Mouse (Mus musculus) urinary bladder, postnatal 14 days (tissue): Measurements from ENCODE around the gene Chd1l.

Experiments
- DNase-seq: peaks from one replicate; pipeline ENCODE4 v3.0.0; 2021; ENCODE audit warnings: low spot score

Chd1l gene

DNA sequence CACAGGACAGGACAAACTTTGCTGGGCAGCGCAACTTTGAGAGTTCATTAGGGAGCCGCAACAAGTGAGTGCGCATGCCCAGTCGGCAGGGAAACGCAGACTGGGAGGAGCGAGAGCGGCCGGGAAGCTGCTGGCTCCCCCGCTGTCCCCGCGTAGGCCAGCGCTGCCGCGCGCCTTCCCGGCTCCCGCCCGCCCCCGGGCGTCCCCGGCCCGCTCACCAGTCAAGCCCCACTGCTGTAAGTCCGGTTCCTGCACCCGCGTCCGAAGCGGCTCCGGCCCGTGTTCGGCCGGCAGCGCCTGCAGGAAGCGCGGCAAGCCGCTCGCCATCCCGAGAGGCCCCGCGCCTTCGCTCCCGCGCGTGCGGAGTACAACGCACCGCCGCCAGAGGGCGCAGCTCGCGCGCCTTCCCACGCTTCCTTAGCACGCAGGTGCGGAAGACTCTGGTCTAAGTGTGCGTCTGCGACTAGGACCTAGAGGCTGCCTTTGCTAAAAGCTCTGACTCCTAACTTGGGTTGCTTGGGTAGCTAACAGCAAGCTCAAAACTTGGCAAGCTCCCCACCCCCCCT is at the start of gene Chd1l:
TSS of gene Chd1l (minus strand) at position 359 of the 566 bp plus-strand sequence.
- DNase-seq: peak; percentile 91

DNA sequence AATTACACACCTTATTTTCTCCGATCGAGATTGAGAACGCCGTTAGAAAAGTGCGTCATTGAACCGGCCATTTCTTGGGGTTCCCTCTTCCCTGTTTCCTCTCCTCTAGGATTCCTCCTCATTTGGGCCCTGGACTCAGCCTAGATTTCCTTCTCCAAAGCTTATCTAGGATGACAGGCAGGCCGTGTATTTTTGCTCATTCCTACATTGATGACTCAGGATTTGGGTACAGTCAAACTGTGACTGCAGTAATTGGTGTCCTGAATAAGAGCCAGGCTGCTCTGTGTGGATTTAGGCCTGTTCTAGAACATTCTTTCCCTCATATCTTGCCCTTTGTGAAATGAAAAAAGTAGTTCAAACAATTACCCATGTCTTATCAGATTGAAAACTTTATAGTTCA is 49.7 kb upstream of the Chd1l start:
- peak; percentile 24 for DNase-seq

DNA sequence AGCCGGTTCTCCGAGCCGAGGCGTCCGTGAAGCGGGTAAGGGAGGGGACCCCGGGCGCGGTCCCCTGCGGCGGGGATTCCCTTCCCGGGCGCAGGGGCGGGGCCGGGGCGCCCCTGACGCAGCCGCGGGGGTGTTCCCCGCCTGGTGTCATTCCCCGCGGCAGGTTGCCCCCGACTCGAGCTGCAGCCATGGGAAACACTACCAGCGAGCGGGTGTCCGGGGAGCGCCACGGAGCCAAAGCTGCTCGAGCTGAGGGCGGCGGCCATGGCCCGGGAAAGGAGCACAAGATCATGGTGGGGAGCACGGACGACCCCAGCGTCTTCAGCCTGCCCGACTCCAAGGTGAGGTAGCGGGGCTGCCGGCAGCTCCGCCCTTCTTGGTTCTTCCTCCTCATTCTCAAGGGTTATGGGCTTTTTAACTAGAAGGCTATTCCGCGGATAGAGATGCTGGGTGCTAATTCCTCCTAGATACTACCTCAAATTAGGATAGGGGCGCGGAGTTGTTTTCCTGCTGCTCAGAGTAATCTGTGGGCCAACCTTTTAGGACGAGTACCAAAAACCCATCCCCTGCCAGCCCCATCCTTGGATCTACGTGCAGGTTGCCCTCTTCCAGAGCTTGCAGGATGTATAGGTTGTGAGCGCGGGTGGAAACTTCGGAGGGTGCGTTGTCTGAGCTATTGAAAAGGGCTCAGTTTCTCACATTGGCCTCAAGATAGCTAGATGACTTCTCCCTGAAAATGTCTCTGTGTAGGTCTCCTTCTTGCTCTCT is 48.6 kb upstream of the Chd1l start:
- DNase-seq: no peak

DNA sequence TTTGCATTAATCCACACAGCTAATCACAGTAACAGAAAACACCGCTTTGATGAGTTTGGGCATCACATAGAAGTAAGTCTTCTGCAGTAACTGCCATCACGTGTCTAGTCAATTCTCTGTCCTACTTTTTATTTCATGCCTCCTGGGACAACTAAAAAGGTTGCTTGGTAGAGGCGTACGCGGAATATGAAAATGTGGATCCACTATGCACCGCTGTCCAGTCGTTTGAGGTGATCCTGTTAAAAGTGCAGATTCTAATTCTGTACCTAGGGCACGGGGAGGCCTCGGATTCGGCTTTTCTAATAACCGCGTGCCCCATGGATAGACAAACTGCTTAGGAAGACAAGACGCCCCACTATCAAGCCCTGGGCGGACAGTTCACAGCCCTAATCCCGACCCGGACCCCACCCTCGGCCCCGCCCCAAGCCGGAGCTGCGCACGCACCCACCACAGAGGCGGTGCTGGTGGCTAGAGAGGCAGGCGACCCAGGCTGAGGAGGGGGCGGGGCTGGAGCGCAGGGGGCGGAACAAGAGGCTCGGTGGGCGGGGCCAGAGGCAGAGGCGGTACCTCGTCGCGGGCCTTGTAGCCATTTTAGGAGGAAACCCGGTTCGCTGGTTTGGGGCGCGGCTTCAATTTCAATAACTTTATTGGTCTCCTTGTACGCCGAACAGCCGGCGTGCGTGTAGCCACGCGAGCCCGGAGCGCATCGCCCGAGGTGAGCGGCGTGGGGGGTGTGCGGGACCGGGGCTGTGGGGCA is 47.8 kb upstream of the Chd1l start, which contains the start of gene Prkab2:
TSS of gene Prkab2 (plus strand) at position 539 of the 757 bp plus-strand sequence.
- DNase-seq: peak; percentile 99

DNA sequence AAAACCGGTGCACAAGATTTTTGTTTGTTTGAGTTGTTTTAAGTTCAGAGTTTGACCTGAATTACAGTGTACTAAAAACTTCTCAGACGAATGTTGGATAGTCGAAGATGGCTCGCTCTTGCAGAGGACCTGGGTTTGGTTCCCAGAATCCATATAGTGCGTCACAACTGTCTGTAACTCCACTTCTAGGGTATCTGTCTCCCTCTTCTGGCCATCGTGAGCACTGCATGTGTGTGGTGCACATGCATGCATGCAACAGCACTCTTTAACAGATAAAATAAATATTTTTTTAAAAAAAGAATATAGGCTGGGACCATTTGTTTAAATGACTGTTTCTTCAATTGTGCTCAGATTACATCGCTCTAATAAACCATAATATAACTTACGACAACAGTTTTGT is 44.9 kb upstream of the Chd1l start:
- DNase-seq: peak; percentile 58

DNA sequence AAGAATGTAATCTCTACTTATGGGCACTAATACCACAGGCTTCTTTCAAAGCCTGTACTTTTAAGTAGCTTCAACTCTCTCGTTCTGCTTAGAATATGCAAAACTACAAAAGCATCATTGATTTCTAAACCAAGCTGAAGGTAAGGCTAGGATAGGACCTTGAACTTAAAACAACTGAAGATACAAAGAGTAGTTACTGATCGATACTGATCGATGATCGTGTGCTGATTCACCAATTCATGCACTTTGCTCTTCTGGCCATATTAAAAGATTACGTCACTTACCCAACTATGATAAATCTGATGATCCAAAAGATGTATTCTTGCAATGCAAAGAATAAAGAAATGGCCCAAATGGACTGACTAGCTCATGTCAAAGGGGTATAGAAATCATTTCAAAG is 43.8 kb upstream of the Chd1l start:
- DNase-seq: no peak

DNA sequence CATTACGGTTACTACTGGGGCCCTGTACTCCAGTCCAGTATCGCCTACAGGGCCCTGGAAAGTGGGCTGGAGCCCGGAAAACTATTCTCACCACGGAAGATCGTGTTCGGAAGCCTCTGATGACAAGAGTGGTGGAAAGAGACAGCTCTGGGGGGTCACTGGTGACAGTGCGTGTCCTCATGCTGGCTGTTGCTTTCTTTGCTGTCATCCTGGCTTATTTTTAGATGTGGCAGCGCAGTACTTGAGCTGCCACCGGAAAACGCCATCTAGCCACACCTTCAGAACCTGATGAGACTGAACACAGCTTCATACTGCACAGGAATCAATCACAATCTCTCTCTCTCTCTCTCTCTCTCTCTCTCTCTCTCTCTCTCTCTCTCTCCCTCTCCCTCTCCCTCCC is 41.6 kb upstream of the Chd1l start:
- no peak for DNase-seq

DNA sequence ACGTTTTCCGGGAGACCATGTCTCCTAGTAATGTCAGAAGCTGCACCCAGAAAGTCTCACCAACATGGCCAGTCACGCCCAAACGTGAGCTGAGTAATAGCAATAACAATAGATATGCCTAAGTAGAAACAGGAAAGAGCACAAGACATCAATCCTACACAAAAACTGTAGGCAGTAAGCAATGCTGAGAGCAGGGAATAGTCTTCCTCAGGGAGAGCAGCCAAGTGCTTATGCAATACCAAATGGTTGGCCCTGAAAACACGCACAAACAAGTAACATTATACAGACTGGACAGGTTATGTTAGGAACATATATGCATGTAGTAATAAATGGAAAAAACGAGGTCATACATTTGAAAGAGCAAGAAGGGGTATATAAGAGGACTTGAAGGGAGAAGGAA is 39.5 kb upstream of the Chd1l start:
- DNase-seq: no peak

DNA sequence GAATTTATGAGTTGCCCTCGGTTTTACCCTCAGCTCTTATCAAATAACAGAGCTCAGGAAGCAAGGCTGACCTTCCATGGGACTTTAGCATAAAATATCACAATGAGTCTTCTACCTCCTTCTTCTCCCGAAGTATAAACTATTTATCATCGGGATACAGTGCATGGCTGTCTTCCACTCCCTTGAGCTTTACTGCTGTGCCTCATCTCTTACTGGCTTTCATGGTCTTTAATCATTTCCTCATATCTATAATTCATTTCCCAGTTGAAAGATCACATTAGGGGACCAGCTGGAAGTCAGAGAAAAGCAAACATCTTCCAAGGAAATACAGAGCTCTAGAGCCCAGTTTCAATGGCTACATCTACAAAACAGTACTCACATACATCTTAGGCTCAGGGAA is 39.0 kb upstream of the Chd1l start:
- no peak for DNase-seq

DNA sequence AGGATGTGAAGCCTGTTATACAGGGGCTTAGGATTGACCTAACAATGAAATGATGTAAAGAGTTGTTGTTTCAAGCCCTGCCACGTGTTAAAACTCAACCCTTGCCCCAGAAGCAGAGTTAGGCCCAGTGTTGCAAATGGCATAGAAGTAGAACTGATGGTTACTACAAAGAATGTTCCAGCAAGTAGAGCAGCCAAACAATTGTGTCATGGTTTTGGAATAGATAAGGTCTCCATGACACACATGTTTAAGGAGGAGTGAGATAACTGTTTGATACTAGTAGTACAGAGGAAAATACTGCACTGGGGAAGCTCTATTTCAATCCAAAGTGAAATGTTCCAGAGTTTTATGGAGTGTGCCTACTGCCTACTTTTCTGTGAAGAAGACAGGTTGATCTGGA is 38.5 kb upstream of the Chd1l start:
- no peak for DNase-seq

DNA sequence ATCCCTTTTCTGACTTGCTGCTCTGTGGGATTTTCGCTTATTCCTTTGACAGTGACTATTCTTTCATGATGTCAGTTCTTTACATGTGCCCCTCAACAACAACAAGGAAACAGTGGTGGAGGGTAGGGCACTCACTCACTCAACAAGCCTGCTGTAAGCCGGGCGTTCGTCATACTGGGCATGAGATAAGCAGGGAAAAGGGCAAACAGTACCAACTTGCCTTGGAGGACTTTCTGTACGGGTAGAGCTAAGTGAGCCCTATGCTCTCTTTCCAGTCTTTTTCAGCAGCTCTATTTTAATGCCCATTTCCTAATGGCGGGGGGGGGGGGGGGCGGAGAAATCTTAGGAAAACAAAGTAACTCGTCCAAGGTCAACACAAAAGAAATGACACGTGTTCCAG is 32.0 kb upstream of the Chd1l start:
- DNase-seq: no peak

DNA sequence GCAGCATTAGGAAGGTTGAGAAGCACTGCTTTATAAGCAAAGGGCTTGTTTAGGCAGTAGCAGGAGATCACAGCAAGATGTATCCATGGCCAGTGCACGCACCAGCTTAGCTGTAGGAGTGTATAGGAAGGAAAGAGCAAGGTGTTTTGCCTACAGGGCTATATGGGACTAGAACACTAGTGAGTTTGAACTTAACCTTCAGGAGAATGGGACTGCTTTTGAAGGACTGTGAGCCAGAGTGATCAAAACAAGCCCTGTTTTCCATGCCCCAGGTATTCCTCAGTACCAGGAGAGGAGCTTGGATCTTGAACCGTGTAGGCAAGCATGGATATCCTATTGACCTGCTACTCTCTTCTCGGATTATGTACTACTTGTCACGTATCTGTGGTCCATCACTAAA is 31.4 kb upstream of the Chd1l start:
- DNase-seq: no peak

DNA sequence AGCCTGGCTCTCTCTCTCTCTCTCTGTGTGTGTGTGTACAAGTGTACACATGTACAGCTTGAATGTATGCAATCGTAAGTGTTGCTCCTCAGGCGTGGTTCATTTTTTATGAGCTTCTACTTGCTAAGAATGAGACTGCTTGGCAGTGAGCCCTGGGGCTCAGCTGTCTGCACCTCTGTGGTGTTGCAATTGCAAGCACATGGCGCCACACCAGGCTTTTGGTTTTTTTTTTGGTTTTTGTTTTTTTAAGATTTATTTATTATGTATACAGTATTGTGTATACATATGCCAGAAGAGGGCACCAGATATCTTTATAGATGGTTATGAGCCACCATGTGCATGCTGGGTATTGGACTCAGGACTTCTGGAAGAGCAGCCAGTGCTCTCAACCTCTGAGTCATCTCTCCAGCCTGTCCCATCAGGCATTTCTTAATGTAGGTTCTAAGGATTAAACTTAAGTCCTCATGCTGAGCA is 24.3 kb upstream of the Chd1l start:
- DNase-seq: peak; percentile 87

DNA sequence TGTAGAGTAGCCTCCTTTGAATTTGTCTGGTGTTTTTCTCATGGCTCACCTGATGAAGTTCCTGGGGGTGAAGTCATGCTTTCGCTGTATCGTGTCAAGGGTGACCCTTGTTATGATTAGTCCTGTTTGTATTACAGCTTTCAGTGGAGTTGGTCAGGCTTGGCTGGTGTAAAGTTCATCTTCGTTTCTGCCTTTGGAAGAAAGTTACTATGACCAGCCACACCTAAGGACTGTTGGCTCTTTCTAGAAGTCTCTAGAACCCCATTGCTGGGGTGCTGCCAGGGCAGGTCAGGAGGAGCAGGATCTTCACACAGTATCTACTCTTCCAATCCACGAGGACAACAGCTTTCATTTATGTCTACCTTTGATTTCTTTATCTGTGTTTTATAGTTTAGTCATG is 23.5 kb upstream of the Chd1l start:
- DNase-seq: no peak

DNA sequence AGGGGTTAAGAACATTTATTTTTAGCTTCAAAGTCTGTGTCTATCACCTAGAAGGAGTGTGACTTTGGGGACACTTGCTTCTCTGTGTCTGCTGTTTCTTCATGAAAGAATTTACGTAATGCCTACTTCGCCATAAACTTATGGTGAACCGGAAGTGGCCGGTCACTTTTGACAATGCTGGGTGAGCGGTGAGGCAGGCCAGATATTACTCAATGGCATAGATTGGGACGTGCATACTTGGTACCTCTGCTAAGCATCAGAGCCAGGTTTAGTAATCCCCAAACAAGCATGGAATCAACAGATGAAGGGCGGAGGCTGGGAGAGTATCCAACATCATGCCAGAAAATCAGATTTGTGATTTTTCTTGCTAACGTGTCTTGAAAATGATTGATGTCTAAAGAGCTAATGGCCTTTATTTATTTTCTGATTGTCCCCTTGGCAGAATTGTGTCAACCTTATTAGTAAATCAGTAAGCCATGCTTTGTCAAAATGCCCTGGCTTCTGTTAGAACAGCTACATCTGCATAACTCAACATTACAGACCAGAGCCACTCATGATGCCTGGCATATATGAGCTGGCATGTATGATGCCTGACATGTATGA is 21.4 kb upstream of the Chd1l start:
- no peak for DNase-seq

DNA sequence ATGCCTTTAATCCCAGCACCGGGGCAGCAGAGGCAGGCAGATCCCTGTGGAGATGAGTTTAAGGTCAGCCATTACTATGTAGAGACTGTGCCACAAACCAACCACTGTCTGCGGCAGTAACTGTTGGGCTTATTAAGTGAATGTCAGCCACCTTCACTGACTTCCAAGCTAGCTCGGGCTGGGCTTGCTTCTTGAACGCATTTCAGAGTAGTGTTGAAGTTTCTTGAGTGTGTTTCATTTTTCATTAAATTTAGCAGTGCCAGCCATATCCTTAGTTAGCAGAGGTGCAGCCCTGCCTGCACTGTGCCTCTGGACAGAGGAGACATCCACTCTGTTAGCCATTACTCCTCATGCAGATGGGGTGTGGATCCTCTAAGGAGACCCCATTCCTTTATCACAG is 20.7 kb upstream of the Chd1l start:
- no peak for DNase-seq

DNA sequence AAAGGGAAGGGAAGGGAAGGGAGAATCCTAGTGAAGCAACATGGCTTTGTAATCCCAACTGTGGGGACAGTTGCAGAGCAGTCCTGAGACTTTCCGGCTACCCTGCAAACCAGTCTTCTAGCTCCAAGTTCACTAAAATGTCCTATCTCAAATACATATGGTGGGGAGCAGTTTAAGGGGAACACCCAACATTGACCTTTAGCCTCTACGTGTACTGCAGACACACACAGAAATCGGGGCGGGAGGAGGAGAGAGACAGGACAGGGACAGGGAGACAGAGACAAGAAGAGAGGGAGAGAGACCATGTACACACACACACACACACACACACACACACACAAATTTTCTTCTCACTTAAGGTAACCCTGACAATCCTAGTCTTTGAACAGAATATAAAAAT is 19.9 kb upstream of the Chd1l start:
- DNase-seq: no peak

DNA sequence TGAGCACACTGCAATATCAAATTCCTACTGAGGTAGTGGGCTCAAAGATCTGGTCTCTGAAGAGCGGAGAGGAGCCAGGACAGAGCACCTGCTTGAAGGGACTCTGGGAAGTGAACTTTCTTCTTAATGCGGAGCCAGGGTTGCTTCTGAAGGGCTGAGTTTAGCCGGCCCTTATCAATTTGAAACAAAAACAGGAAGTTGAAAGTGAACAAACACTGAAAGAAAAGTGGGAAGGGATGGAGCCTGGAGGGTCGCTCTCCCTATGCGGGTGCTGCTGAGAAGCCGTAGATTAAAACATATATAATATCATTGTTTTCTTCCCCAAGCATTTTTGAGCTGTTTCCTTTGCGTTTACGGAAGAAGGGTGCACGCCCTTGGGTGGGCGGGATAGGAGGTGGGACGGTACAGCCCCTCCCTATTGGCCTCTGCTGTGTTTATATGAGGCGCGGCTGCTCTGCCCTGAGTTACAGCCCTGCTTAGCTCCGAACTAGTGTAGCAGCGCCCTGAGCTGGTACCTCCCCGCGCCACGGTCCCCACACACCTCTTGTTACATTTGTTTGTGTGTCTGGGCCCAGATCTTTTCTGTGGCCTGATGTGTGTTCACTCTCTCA is 18.5 kb upstream of the Chd1l start, which contains the start of gene Fmo5:
TSS of gene Fmo5 (plus strand) at position 414 of the 611 bp plus-strand sequence.
- peak; percentile 82 for DNase-seq

DNA sequence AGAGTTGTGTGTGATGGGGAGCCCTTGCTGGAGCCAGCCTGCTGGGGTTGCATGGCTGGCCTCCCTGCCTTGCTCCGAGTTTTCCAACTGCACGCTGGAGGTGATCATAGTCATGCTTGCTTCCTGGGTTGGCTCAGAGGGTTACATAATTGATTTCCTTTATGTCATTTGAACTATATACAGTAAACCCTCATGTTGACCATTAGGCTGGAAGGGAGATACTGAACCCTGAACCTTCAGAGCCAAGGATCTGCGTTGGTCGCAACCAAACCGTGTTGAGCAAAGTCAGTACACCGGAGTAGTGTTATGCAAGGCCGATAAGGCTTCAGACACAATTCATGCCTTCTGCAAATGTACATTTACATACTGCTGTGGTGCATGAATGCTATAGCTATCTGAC is 17.9 kb upstream of the Chd1l start:
- DNase-seq: no peak

DNA sequence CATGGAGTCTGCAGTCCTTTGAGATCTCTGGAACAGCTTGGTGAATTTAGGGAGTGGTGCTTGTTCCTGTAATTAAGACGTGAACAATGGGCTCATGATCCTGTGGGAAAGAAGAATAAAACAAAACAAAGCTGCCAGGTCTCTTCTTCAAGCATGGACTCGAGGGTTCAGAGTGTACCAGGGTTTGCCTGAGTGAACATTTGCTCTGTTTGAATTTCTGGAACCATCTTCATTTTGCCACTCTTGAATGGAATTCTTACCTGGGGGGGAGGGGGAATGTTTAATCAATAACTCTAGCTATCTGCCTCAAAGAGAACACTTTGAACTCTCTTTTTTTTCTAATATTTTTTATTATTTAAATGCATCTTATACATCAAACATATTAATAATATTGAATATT is 14.6 kb upstream of the Chd1l start:
- DNase-seq: no peak

DNA sequence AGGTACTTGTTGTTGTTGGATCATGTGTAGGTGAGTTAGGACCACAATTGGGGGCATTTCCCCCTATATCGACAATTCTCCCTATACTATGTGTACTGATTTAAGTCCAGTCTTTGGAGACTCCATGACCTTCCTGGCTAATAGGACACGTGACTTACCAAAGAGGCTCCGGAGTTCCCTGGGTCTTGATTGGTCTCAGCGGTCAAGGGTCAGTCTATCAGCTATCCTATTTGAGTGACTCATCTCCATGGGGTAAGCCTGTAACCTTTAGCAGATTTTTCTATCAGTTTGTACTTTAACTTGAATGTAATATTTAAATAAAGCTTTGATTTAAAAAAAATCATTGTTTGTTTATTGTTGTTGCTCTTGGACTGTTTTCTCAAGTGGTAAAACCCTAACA is 10.7 kb upstream of the Chd1l start:
- DNase-seq: no peak

DNA sequence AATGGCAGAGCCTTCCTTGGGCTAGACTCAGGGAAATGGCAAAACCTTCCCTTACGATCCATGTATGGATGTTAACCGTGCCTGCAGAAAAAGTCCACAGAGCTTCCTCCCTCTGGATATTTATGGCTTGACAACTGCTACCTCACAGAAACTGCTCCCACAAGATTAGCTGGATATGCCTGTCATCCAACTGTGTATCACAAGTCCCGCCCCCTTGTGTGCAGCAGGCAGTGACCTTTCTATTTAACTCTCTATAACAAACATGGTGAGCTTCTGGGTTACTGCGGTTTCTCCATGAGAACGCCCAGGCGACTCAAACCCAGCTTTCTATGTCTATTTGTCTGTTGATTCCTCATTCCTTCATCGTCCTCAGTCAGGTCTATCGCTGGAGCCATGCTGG is 7.9 kb upstream of the Chd1l start:
- peak; percentile 35 for DNase-seq
